Mouse (Mus musculus): ENCODE measurements around the gene Rusc2.

DNA sequence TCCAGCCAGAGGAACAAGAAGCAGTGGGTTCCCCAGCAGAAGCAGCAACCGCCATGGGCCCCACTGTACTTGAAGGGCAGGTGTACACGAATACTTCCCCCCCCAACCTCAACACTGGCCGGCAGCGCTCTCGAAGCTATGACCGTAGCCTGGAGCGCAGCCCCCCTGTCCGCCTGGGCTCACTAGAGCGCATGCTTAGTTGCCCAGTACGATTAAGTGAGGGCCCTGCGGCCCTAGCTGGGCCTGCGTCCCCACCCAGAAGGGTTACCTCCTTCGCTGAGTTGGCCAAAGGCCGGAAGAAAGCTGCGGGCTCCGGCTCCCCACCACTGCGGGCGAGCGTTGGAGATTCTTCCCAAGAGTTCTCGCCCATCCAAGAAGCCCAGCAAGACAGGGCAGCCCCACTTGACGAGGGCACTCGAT, 34.3 kb downstream of the Rusc2 start:
- no peak for TF ChIP-seq CTCF (IDR thresholded peaks at IDR 0.05; ENCODE audit: borderline replicate concordance, insufficient read depth, low read length)
- TF ChIP-seq POLR2A (IDR thresholded peaks at IDR 0.05; ENCODE audit: low read depth, low read length) = no peak

Measured in embryonic fibroblast, embryonic 13.5 days (primary cell).